Mouse (Mus musculus) olfactory bulb, adult 2 months (tissue): Measurements from ENCODE around the gene Tmem217. TPM values are rescaled to one million over a fixed set of nuclear protein-coding genes. Genes with fewer than 3 reads are reported as not detected.

Experiments used
- H3K27ac ChIP-seq: fragments of 200-500 bp; 2 replicates; pipeline ENCODE4 v1.5.1; 2012; ENCODE audit warnings: low read depth, low read length; ENCODE audit not compliant: insufficient read depth
- H3K4me1 ChIP-seq: fragments of 200-500 bp; 2 replicates; pipeline ENCODE4 v1.6.1; 2012; ENCODE audit warnings: low read length; ENCODE audit not compliant: control insufficient read depth, insufficient read depth
- H3K4me3 ChIP-seq: fragments of 200-500 bp; 2 replicates; pipeline ENCODE4 v1.5.1; 2012; ENCODE audit warnings: mild to moderate bottlenecking, low read depth, low read length, moderate library complexity; ENCODE audit not compliant: insufficient read depth
- CTCF ChIP-seq: fragments of 200-500 bp; IDR thresholded peaks from 2 replicates; pipeline ENCODE4 v1.5.1; 2012; ENCODE audit warnings: low read depth, mild to moderate bottlenecking, low read length, moderate library complexity; ENCODE audit not compliant: insufficient read depth
- POLR2A ChIP-seq: fragments of 200-500 bp; IDR thresholded peaks from 2 replicates; pipeline ENCODE4 v1.6.1; 2012; ENCODE audit warnings: mild to moderate bottlenecking, low read depth, low read length, moderate library complexity; ENCODE audit not compliant: insufficient read depth
- WGBS: fragments of 180-500 bp; shearing (Covaris S2); methylation state at CpG from one replicate; pipeline ENCODE4 v1.1.7; 2018; 5-methylcytosine and 5-hydroxymethylcytosine counted together
- polyA plus RNA-seq: library from polyadenylated mRNA; stranded (reverse); fragments of >200 nt; gene quantifications from 2 replicates; pipeline ENCODE4 v1.2.4, GENCODE M21; 2012; ENCODE audit warnings: low replicate concordance; ENCODE audit not compliant: missing spikeins, insufficient read depth, insufficient read length

The Tmem217 gene
- polyA plus RNA-seq, 1 experiment = not detected

- H3K4me3 ChIP-seq = no peak overlapping the region
- no peak overlapping the region for H3K27ac ChIP-seq
- no peaks in the 10 kb centered on the region for H3K4me1 ChIP-seq
- 61% methylated on average over 3 of the region's 3 CpGs for WGBS
- TF ChIP-seq CTCF (no peak), POLR2A (no peak)
Observed at GRCm38 (mm10) chr17:29584737-29585136, 32.6 kb upstream of the Tmem217 start.

- TF ChIP-seq CTCF = no peak
- TF ChIP-seq POLR2A = no peak
- WGBS = 68% methylated on average over 5 of the region's 5 CpGs
- no peak overlapping the region for H3K27ac ChIP-seq
- no peaks in the 10 kb centered on the region for H3K4me1 ChIP-seq
- no peak overlapping the region for H3K4me3 ChIP-seq
Observed at GRCm38 (mm10) chr17:29584306-29584705, 32.1 kb upstream of the Tmem217 start.

- WGBS = 93% methylated on average over 5 of the region's 5 CpGs
- Histone ChIP-seq H3K4me3 (no peak overlapping the region), H3K27ac (no peak overlapping the region), H3K4me1 (no peaks in the 10 kb centered on the region)
- no peak for TF ChIP-seq POLR2A
- no peak for TF ChIP-seq CTCF
Observed at GRCm38 (mm10) chr17:29583569-29583968, 31.4 kb upstream of the Tmem217 start.

- WGBS = 89% methylated on average over 4 of the region's 4 CpGs
- TF ChIP-seq POLR2A = no peak
- TF ChIP-seq CTCF = no peak
- H3K4me3 ChIP-seq = no peak overlapping the region
Observed at GRCm38 (mm10) chr17:29579579-29580126, 27.5 kb upstream of the Tmem217 start.

GRCm38 (mm10) chr17:29569831-29570230 lies 17.6 kb upstream of the Tmem217 start:
- TF ChIP-seq POLR2A = no peak
- no peaks in the 10 kb centered on the region for H3K4me1 ChIP-seq
- WGBS = 77% methylated on average over 6 of the region's 6 CpGs
- no peak overlapping the region for H3K4me3 ChIP-seq
- H3K27ac ChIP-seq = no peak overlapping the region

More at GRCm38 (mm10) chr17:29579579-29580126, 27.5 kb upstream of the Tmem217 start:
- Histone ChIP-seq H3K4me1 (no peaks in the 10 kb centered on the region), H3K27ac (no peak overlapping the region)

GRCm38 (mm10) chr17:29568435-29568834 lies 16.2 kb upstream of the Tmem217 start:
- Histone ChIP-seq H3K27ac (no peak overlapping the region), H3K4me1 (no peaks in the 10 kb centered on the region), H3K4me3 (no peak overlapping the region)
- 96% methylated on average over 15 of the region's 15 CpGs for WGBS
- TF ChIP-seq CTCF (no peak), POLR2A (no peak)

GRCm38 (mm10) chr17:29565521-29565920 lies 13.3 kb upstream of the Tmem217 start:
- Histone ChIP-seq H3K4me1 (no peaks in the 10 kb centered on the region), H3K27ac (no peak overlapping the region), H3K4me3 (no peak overlapping the region)
- TF ChIP-seq POLR2A (no peak), CTCF (no peak)
- 97% methylated on average over 5 of the region's 5 CpGs for WGBS

GRCm38 (mm10) chr17:29558476-29558875 lies 6.3 kb upstream of the Tmem217 start:
- TF ChIP-seq CTCF (no peak), POLR2A (no peak)
- 93% methylated on average over 5 of the region's 5 CpGs for WGBS
- H3K27ac ChIP-seq = no peak overlapping the region

GRCm38 (mm10) chr17:29556893-29557292 lies 4.7 kb upstream of the Tmem217 start:
- Histone ChIP-seq H3K27ac (no peak overlapping the region), H3K4me3 (no peak overlapping the region), H3K4me1 (no peaks in the 10 kb centered on the region)
- 85% methylated on average over 7 of the region's 7 CpGs for WGBS
- TF ChIP-seq POLR2A (no peak), CTCF (no peak)

More at GRCm38 (mm10) chr17:29558476-29558875, 6.3 kb upstream of the Tmem217 start:
- no peak overlapping the region for H3K4me3 ChIP-seq
- no peaks in the 10 kb centered on the region for H3K4me1 ChIP-seq

- WGBS = 69% methylated on average over 10 of the region's 10 CpGs
- no peak for TF ChIP-seq POLR2A
- TF ChIP-seq CTCF = no peak
Observed at GRCm38 (mm10) chr17:29556456-29556855, 4.3 kb upstream of the Tmem217 start.

More at GRCm38 (mm10) chr17:29556456-29556855, 4.3 kb upstream of the Tmem217 start:
- Histone ChIP-seq H3K4me1 (no peaks in the 10 kb centered on the region), H3K27ac (no peak overlapping the region), H3K4me3 (no peak overlapping the region)
